Mouse (Mus musculus): ENCODE data around the gene Hes1.

DNA sequence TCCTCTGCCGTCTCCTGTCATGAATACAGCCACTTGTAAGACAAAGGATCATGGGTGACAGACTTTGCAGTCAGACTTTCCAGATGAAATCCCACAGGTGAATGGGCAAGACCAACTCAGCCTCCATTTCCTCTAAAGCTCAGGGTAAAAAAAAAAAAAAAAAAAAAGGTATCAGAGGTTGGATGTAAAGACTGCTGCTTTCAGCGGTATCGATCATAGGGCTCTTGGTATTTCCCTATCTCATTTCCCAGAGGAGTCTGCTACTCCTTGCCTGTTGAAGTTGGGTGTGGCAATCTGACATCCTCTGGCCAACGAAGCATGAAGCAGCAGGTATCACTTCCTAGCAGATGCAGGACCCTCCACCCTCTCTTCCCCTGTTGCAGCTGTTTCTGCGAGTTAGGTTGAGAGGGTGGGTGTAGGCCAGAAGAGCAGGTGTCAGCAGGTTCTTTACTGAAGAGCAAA is 29.2 kb upstream of the Hes1 start:
- TF ChIP-seq CTCF (IDR thresholded peaks at IDR 0.05; ENCODE audit: low read depth) = no peak
- TF ChIP-seq EP300 (IDR thresholded peaks at IDR 0.05; ENCODE audit: low read depth) = no peak
